Mouse (Mus musculus) spleen, postnatal 36 days (tissue): ENCODE measurements around the gene Ankrd12.

ENCODE experiments used
- DNase-seq, 2 experiments: peaks; one replicate each; pipeline ENCODE4 v3.0.0; 2022; ENCODE audit warnings: low spot score in 2 of 2, mixed read lengths in 1 of 2

The Ankrd12 gene

GRCm38 (mm10) chr17:65930158-65930826 lies 146.6 kb downstream of the Ankrd12 start:
- DNase-seq: no peak

GRCm38 (mm10) chr17:65929319-65929978 lies 147.4 kb downstream of the Ankrd12 start:
- DNase-seq: no peak

DNA sequence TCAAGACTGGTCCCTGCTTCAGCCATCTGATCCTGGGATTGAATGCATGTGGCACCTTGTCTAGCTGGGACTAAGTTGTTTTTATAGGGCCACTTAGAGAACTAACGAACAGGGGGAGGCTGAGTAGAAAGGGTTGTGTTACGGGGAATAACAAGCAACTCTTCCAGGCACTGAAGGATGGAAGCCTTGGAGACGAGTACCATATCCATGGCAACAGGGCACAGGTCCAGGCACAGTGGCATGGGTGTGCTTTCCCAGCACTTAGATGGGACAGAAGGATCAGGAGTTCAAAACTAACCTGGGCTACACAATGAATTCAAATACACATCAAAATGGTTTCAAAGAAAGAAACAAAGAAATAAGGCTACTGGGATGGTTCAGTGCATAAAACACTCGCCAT lies 149.8 kb downstream of the Ankrd12 start:
- no peak for DNase-seq

- DNase-seq: no peak
Measured at GRCm38 (mm10) chr17:65924218-65924617, 152.7 kb downstream of the Ankrd12 start.

DNA sequence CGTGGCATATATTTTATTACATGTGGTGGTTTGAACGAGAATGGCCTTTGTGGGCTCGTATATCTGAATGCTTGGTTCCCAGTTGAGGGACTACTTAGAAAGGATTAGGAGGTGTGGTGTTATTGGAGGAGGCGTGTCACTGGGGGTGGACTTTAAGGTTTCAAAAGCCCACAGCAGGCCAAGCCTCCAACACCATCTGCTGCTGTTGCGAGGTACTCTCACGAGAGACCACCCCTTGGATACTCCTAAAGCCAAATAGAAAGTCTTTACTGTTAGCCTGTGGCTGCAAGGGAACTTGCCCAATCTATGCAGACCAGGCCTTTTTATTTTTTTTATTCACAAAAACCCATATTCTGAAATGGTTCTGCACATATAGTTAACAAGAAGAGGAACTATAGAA lies 154.9 kb downstream of the Ankrd12 start:
- no peak for DNase-seq

DNA sequence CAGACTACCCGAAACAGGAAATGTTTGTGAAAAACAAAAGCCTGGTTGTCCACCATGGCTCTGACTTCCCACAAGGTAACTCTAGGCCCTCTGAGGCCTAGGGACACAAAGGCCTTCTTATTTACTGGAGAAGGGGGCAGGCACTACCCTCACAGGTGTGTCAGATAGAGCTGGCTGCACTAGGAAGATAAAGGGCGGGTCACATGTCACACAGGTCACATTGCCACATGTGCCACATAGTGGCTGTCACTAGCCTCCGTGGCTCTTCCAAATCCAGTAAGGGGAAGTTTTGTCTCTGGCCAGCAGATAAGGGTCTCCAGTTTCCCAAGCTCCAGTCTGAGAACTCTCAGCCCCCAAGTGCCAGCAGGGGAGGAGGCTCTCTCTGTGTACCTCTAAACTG lies 157.7 kb downstream of the Ankrd12 start:
- DNase-seq: no peak

GRCm38 (mm10) chr17:65916135-65916668 lies 160.7 kb downstream of the Ankrd12 start:
- no peak for DNase-seq
